Mouse (Mus musculus) layer of hippocampus, postnatal 14 days (tissue): ENCODE data around the gene Arhgef19. TPM values are rescaled to one million over a fixed set of nuclear protein-coding genes. Genes with fewer than 3 reads are reported as not detected.

Experiments used
- DNase-seq, 2 experiments: peaks; one replicate each; pipeline ENCODE4 v3.0.0; 2021 to 2022; ENCODE audit warnings: low spot score in 2 of 2, mixed read lengths in 1 of 2
- long read RNA-seq, 2 experiments: library from polyadenylated mRNA; stranded (forward); transcript quantifications; one replicate each; pipeline ENCODE4 v2.0.0; 2021
- total RNA-seq, 2 experiments: library from RNA; stranded (reverse); gene quantifications; 2 replicates each; pipeline ENCODE4 v1.2.3; 2021

Arhgef19 gene
- total RNA-seq, result 10 to 100 TPM in 1 of 2 experiments, 1 to 10 TPM in 1; 9.7 to 11.7 TPM
- long read RNA-seq, experiment 1, partial matches to known transcripts, result 2 of 11 reads
- long read RNA-seq, experiment 1, other reads (novel, unspliced or antisense), result 9 of 11 reads
- long read RNA-seq, experiment 2, partial matches to known transcripts, result 1 of 16 reads
- long read RNA-seq, experiment 2, other reads (novel, unspliced or antisense), result 15 of 16 reads

DNA sequence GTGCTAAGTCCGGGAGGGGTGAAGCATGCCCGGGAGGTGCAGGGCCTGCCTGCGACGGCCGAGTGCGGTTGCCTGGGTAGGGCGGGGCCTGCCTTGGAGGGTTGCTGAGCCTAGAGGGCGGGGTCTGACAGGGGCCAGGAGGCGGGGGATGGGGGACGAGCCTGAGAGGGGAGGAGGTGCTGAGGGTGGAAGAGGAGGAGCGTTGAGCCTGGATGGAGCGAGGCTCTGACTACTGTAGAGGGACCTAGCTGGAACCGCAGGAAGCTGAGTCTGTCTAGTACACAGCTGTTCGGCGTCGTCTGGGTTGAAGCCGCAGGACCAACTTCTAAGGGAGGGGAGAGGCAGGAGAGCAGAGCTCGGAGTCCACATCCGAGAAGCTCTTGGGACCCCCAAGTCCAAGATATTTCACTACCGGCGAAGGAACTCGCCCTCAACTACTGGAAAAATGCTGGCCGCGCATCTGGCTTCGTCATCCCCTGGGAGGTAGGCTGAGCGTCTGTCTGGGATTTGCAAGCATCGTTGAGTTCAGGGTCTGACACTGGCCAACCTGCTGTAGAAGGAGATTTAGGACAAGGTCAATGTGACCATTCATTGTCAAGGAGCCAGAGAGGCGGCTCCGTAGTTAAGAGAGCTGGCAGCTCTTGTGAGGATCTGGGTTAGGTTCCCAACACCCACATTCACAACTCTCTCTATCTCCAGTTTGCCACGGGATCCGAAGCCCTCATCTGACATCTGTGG, at the start of gene Arhgef19:
Gene Arhgef19 (plus strand): TSS at position 112 of the 738 bp plus-strand sequence.
- peak in 1 of 2 experiments; percentile 59 for DNase-seq

DNA sequence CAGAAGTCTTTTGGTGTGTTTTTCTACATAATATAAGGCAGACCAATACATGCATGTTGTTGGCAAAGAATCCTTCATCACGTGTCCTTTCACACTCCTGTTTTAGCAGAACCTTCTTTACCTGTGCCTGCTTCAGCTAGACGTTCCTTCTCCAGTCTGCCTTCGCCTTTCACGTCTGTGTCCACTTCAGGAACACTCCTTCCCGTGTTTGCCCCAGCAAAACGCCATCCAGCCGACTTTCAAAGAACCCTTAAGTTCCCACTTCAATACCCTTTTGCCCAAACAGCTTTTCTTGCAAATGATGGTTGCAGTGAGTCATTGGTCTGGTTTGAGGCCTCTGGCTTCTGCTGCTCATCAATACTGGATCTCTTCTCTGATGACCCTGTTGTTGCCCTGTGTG, 48.0 kb upstream of the Arhgef19 start:
- no peak for DNase-seq

- no peak for DNase-seq
These were observed 44.7 kb upstream of the Arhgef19 start for GRCm38 (mm10) chr4:141194553-141194952.

DNA sequence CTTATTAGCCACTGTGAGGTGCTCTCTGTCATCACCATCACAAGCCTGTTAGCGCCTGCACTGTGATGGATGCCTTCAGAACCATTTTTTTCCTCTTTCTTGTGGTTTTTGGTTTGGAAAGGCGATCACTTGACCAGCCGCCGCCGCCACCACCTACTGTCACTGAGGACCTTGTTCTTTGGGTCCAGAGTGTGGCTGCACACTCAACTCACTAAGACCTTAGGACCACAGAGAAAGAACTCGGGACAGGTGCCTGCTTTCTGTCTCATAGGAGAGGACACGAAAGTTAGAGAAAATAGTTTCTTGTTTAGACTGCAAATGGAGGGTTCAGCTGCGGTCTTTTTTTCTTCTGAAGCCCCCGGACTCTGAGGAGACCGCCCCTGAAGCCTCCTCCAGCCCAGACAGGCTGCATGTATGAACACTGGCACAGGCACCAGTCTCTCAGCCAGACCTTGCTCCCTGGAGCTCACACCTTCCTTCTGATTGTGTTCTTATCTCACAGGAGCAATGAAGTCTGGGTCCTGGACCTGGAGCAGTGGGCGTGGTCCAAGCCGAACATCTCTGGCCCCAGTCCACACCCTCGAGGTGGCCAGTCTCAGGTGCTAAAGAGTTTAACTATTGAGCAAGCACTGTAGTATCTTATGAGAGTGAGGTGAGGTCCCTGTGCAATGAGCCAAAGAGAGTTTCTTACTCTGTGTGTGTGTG, 42.2 kb upstream of the Arhgef19 start:
- no peak for DNase-seq

- no peak for DNase-seq
These were observed 41.6 kb upstream of the Arhgef19 start for GRCm38 (mm10) chr4:141197686-141198035.

- no peak for DNase-seq
These were observed 38.4 kb upstream of the Arhgef19 start for GRCm38 (mm10) chr4:141200906-141201305.

DNA sequence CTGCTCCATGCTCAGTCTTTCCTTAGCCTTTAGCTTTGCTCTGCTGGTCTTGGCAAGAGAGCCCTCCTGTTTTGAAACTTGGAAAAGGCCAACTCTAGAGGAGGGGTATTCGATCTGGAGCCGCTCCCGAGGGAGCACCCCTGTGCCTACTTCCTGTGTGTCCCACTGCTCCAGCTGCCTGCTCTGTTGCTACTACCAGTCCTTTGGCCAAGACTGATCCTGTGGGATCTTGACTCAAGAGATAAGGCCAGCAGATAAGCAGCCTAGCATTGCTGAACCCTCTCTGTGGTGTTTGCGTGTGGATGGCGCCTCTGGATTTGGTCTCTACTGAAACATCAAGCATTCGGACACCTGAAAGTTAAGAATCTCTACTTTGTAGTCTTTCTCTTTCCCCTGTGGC, 37.1 kb upstream of the Arhgef19 start:
- DNase-seq, result no peak

DNA sequence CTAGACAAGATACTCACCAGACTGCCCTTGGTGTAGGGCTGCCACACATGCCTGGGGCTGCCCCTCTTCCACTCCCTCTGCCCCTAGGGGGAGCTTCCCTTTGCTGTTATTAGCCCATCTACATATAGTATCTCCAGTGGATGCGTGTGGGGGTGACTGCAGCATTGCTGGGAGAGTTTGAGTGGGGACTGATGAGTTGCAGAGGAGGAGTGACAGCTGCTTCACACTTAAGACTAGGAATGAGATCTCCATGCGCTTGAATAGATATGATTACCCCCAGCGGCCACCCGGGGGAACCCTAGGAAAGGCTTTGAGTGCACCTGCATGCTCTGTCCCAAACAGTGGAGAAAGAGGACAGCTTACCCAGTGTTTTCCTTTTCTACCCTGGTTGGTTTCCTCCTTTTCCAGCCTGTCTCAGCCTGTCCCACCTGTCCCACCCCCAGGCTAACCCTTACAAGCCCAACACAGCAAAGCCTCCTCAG, 34.7 kb upstream of the Arhgef19 start:
- DNase-seq, result peak in 1 of 2 experiments; percentile 34

GRCm38 (mm10) chr4:141207081-141207480, 32.2 kb upstream of the Arhgef19 start:
- no peak for DNase-seq

DNA sequence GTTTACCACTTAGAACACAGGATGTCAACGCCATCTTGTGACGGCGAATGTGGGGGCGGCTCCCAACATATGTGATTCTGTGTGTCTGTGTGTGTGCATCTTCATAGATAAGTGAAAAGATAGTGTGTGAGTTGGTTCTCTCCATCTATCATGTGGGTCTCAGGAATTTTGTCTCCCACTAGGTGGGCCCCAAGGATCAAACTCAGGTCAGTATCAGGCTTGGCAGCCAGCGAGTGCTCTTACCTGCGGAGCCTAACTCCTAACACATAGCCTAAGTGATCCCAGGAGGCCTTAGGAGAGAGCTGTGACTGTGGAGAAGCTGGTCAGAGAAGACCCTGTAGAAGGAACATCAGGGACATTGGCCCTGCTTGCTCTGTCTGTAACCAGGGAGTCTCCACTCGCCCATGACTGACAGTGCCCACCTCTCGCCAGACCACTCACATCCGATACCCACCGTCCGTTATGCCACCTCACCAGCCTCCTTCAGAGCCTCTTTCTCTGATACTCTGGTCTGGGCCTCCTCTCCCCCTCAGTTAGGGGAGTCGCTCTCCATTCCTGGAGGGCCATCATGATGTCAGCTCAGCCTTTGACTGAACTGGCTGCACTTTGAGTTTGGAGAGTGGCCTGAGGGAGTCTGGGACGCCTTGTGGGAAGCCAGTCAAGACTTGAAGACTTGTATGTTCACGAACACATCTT, 28.6 kb upstream of the Arhgef19 start:
- DNase-seq, result no peak

- no peak for DNase-seq
These were observed 27.7 kb upstream of the Arhgef19 start for GRCm38 (mm10) chr4:141211646-141212045.

GRCm38 (mm10) chr4:141212892-141213291, 26.4 kb upstream of the Arhgef19 start:
- no peak for DNase-seq

DNA sequence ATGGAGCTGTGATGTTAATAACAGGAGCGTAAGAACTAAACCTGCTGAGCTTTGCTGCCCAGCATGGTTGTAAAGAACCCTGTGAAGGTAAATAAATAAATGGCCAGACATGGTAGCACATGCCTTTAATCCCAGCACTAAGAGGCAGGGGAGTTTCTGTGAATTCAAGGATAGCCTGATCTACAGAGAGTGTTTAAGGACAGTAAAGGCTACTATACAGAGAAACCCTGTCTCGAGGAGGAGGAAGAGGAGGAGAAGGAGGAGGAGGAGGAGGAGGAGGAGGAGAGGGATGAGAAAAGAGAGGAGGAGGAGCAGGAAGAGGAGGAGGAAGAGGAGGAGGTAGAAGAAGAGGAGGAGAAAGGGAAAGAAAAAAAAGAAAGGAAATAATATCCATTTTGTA, 26.0 kb upstream of the Arhgef19 start:
- DNase-seq, result no peak

GRCm38 (mm10) chr4:141213770-141214336, 25.4 kb upstream of the Arhgef19 start, which contains the start of gene Rsg1:
TSS of gene Rsg1 (plus strand) at chr4:141213956.
- DNase-seq, result peak; percentile 91 to 95

DNA sequence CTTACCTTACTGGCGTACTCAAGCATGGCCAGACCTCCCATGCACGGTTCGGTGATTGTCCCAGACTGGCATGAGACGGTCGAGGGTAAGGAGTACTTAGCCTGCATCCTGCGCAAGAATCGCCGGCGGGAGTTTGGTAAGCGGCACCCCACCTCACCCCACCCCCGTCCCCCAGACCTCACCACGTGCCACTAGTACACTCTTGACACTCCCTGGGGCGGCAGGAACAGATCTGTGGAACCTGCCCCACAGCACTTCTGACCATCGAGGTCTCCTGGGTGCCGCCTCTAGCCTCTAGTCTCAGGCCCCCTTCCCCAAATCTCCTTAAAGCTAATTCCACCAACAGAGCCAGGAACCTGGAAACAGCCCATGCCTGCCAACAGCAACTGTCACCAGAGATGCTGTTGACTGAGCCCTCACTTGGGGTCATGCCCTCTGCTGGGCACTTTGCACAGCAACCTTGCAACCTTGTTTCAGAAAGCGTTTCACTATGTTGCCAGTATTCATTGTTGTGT, 24.9 kb upstream of the Arhgef19 start:
- DNase-seq, result no peak

DNA sequence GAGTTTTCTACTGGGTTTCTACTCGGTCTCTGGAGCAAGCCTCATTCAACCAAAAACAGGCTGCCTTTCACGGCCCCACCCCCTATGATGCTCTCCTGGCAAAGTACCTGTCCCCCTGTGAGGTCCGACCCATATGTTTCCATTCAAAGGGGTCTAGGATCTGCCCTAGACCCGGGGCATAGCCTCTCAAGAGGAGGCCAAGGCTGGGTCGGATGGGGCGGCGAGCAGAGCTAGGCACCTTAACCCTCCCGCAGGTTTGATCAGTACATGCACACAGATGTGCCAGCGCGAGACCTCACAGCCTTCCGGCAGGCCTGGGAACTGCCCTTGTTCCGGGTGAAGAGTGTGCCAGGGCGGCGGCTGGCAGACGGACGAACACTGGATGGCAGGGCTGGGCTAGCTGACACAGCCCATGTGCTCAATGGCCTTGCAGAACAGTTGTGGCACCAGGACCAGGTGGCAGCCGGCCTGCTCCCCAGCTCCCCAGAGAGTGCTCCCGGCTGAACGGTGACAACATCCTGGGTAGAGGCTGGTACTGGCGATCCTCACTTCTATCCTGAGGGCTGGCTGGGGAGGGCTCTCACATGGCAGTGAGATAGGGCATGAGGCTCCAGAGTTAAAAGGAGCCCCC, 19.6 kb upstream of the Arhgef19 start:
- DNase-seq, result no peak

- DNase-seq, result no peak
These were observed 17.5 kb upstream of the Arhgef19 start for GRCm38 (mm10) chr4:141221848-141222247.

DNA sequence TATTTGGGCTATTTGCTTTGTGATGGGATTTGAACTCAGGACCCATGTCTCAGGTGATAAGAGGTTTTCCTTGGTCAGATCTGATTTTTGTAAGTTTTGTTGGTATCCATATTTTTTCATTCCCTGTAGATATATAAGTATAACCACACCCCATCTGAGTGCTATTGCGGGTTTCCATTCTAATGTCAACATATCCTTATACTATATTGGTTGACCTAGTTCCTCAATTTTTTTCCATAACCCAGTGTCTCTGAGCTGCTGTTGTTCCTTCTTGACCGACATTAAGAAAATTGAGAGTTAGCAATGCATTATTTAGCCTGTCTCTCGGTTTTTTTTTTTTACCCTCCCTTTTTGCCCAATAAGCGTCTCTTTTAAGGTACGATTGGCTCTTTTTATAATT, 16.5 kb upstream of the Arhgef19 start:
- DNase-seq, result no peak

DNA sequence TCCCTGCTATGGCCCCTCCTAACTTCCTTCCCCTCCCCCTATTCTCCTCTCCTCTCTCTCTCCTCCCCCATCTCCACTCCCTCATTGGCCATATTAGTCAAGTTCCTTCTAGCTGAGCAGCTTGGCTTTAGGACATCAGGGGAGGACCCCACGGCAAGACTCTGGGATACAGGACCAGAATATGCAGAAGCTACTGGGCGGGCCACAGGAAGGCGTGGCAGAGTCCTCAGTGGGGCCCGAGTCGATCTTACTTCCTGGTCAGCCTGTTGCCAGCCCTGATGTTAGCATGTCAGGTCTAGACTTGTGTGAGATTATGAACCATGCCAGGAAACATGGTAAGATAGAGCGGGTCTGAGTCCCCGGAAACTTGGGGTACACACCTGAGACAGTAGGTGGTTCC, 10.6 kb upstream of the Arhgef19 start:
- DNase-seq, result no peak

- DNase-seq, result no peak
These were observed 6.1 kb upstream of the Arhgef19 start for GRCm38 (mm10) chr4:141233196-141233595.
